Mouse (Mus musculus) limb, embryonic 11.5 days (tissue): ENCODE results near the gene Cdh18. TPM values are rescaled to one million over a fixed set of nuclear protein-coding genes. Genes with fewer than 3 reads are reported as not detected.
"Not testable (repeated sequence)": the region's sequence is repeated elsewhere in the genome, so short reads cannot be mapped to it uniquely, and the experiment has no call there.

Source experiments
- ATAC-seq: fragments of 200-750 bp; cut with Nextera tagmentation; 2 replicates; pipeline ENCODE4 v1.8.0; 2017; ENCODE audit warnings: low read depth; ENCODE audit not compliant: insufficient number of reproducible peaks, low FRiP score, low TSS enrichment
- DNase-seq: peaks from one replicate; pipeline ENCODE4 v3.0.0-alpha.2; 2015; ENCODE audit warnings: low spot score
- H3K27ac ChIP-seq: fragments of 300-500 bp; sonication (generic); replicated peaks from 2 replicates; pipeline ENCODE4 v1.5.1; 2014; ENCODE audit warnings: low read depth, mild to moderate bottlenecking, low read length
- H3K27me3 ChIP-seq: fragments of 300-500 bp; sonication (generic); 2 replicates; pipeline ENCODE4 v1.6.1; 2014; ENCODE audit warnings: mild to moderate bottlenecking, low read length, mixed read lengths; ENCODE audit not compliant: control insufficient read depth, insufficient read depth
- H3K36me3 ChIP-seq: fragments of 300-500 bp; sonication (generic); 2 replicates; pipeline ENCODE4 v1.6.1; 2014; ENCODE audit warnings: mild to moderate bottlenecking, low read length, moderate library complexity, mixed read lengths; ENCODE audit not compliant: control insufficient read depth, insufficient read depth
- H3K4me1 ChIP-seq: fragments of 300-500 bp; sonication (generic); 2 replicates; pipeline ENCODE4 v1.6.1; 2014; ENCODE audit warnings: low read length, mixed read lengths; ENCODE audit not compliant: control insufficient read depth, insufficient read depth
- H3K4me2 ChIP-seq: fragments of 300-500 bp; sonication (generic); 2 replicates; pipeline ENCODE4 v1.6.1; 2014; ENCODE audit warnings: low read depth, mild to moderate bottlenecking, moderate library complexity; ENCODE audit not compliant: severe bottlenecking
- H3K4me3 ChIP-seq: fragments of 300-500 bp; sonication (generic); 2 replicates; pipeline ENCODE4 v1.5.1; 2014; ENCODE audit warnings: low read depth, low read length
- H3K9ac ChIP-seq: fragments of 300-500 bp; sonication (generic); 2 replicates; pipeline ENCODE4 v1.6.1; 2014; ENCODE audit warnings: mild to moderate bottlenecking, low read length
- H3K9me3 ChIP-seq: fragments of 300-500 bp; sonication (generic); 2 replicates; pipeline ENCODE4 v1.6.1; 2016; ENCODE audit warnings: low read length; ENCODE audit not compliant: control insufficient read depth
- WGBS: fragments of 180-500 bp; shearing (Covaris S2); extraction: QIAGEN DNeasy Blood & Tissue Kit; methylation state at CpG from one replicate; pipeline ENCODE4 v1.1.7; 2014; 5-methylcytosine and 5-hydroxymethylcytosine counted together
- polyA plus RNA-seq: library from polyadenylated mRNA; unstranded; fragments of >200 nt; fragmentation: Nextera tagmentation; extraction: Ambion mirVana; gene quantifications from 2 replicates; pipeline ENCODE4 v1.2.1, GENCODE M21; 2014

Gene Cdh18
- polyA plus RNA-seq, 1 experiment from 2014 or later: not detected

DNA sequence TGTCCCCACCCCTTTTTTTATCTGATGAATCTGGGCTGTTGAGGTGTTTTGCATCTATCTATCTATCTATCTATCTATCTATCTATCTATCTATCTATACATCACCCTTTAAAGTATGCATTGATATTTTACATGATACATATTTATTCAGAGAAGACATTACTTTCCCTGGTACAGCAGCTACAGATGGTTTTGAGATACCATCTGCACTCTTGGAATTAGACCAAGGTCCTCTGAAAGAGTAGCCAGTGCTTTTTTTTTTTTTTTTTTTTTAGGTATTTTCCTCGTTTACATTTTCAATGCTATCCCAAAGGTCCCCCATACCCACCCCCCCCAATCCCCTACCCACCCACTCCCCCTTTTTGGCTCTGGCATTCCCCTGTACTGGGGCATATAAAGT, 594.1 kb downstream of the Cdh18 start:
- not testable (repeated sequence) for H3K36me3 ChIP-seq, H3K27me3 ChIP-seq, H3K4me2 ChIP-seq, H3K4me3 ChIP-seq, DNase-seq, H3K4me1 ChIP-seq, H3K9ac ChIP-seq, ATAC-seq, H3K27ac ChIP-seq, H3K9me3 ChIP-seq
- WGBS: 40% methylated on average over 1 of the region's 1 CpGs

DNA sequence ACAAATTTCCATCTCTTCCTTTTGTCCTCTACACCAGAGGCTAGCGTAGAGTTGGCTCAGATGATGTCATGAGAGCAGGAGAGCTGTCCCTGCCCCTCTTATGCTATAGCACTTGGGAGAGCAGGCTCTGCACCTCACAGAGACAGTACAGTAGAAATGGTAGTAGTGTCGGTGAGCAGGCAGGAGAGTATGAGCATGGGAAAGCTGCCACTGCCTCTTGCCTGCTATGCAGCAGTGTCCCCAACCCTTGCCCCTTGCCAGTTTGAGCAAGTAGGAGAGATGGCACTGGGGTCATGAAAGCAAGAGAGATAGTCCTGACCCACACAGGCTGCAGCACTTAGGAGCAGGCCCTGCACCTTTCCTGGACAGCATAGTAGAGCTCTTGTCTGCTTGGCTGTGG, 607.1 kb downstream of the Cdh18 start:
- no peaks in the 10 kb centered on the region for H3K4me1 ChIP-seq
- H3K27ac ChIP-seq: no peak overlapping the region
- 83% methylated on average over 2 of the region's 2 CpGs for WGBS
- no peak overlapping the region for H3K4me3 ChIP-seq
- no peak overlapping the region for H3K9ac ChIP-seq
- no peaks in the 10 kb centered on the region for H3K27me3 ChIP-seq
- no peaks in the 10 kb centered on the region for H3K9me3 ChIP-seq
- DNase-seq (no peak), ATAC-seq (no peak)
- no peaks in the 10 kb centered on the region for H3K36me3 ChIP-seq
- H3K4me2 ChIP-seq: no peak overlapping the region

DNA sequence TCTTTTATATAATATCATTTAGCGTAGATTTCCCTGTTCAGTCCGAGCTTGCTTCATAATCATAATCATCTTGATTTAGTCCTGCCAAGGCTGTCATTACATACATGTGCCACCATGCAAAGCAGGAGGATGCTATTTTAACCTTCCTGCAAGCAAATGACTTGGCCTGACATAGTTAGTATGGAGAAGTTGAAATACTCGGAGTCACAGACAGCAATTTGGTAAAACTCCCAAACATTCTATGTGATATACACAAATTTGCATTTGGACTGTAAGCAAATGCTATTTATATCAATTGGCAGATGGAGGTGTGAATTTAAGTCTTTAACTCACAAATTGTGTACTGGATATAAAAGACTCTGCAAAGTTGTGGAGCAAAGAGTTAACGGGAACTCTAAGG, 616.0 kb downstream of the Cdh18 start:
- ATAC-seq (no peak), DNase-seq (no peak)
- no peak overlapping the region for H3K4me2 ChIP-seq
- WGBS: 87% methylated on average over 4 of the region's 4 CpGs
- no peak overlapping the region for H3K27ac ChIP-seq
- no peaks in the 10 kb centered on the region for H3K4me1 ChIP-seq
- no peaks in the 10 kb centered on the region for H3K27me3 ChIP-seq
- H3K9me3 ChIP-seq: no peaks in the 10 kb centered on the region
- H3K9ac ChIP-seq: no peak overlapping the region
- H3K4me3 ChIP-seq: no peak overlapping the region
- H3K36me3 ChIP-seq: no peaks in the 10 kb centered on the region

DNA sequence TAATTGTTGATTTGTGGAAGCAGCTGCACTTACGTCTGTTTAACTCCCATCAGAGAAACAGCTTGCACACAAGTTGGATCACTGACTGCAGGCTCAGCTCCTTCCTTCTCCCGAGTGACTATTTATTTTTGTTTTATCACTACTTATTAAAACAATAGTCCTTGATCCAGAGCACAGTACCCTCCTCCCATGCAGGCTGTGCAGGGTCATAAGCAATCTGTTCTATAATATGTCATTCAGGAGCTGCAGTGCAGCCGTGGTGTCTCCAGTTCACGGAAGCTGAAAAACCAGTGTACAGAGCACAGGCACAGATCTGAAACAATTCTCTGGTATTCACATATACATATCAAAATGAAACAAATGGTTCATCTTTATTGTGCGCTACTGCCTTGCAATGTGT, 625.8 kb downstream of the Cdh18 start:
- no peak for ATAC-seq
- H3K36me3 ChIP-seq: no peaks in the 10 kb centered on the region
- no peak overlapping the region for H3K4me2 ChIP-seq
- no peak for DNase-seq
- 85% methylated on average over 5 of the region's 5 CpGs for WGBS
- H3K4me1 ChIP-seq: no peaks in the 10 kb centered on the region
- H3K27ac ChIP-seq: no peak overlapping the region
- no peaks in the 10 kb centered on the region for H3K27me3 ChIP-seq
- H3K9ac ChIP-seq: no peak overlapping the region
- no peaks in the 10 kb centered on the region for H3K9me3 ChIP-seq
- H3K4me3 ChIP-seq: no peak overlapping the region

DNA sequence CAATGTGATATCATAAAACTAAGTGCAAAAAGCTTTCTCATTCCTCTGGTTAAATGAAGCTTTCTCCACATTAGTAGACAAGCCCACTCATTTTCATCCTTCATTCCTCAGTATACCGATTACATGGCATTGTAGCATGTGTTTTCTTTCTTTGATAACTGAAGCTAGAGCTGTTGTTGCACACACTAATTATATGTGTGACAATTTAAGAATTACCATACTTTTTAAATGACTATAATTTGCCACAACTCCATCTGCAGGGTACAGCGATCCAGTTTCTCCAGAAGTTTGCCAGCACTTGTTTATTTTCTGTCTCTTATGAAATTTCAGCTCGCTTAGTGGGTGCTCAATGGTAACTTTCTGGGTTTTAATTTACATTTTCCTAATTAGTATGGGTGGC, 663.2 kb downstream of the Cdh18 start:
- H3K27ac ChIP-seq: no peak overlapping the region
- H3K4me3 ChIP-seq: no peak overlapping the region
- no peaks in the 10 kb centered on the region for H3K4me1 ChIP-seq
- H3K9me3 ChIP-seq: no peaks in the 10 kb centered on the region
- no peaks in the 10 kb centered on the region for H3K36me3 ChIP-seq
- ATAC-seq (no peak), DNase-seq (no peak)
- H3K9ac ChIP-seq: no peak overlapping the region
- 89% methylated on average over 3 of the region's 3 CpGs for WGBS
- no peaks in the 10 kb centered on the region for H3K27me3 ChIP-seq
- H3K4me2 ChIP-seq: no peak overlapping the region

DNA sequence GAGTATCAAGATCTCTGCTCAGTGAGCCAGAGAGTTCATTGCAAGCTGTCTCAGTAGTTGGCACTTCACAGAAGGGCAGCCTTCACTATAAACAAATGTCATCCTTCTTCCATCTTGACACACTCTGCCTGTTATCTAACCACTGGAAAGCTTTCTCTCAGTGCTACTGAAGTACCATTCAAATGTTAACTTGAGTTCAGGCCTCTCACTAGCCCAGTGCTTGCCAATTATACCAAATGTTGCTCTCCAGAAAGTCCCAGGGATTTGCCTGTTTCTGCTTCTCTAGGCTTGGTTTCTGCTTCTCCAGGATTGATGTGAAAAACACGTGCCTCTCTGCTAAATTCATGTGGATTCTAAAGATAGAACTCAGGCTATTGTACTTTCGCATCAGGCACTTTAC, 681.8 kb downstream of the Cdh18 start:
- 80% methylated on average over 2 of the region's 2 CpGs for WGBS
- Histone ChIP-seq H3K9me3 (no peaks in the 10 kb centered on the region), H3K4me2 (no peak overlapping the region), H3K27ac (no peak overlapping the region), H3K27me3 (no peaks in the 10 kb centered on the region), H3K36me3 (no peaks in the 10 kb centered on the region), H3K4me1 (no peaks in the 10 kb centered on the region), H3K4me3 (no peak overlapping the region), H3K9ac (no peak overlapping the region)
- no peak for ATAC-seq
- no peak for DNase-seq

DNA sequence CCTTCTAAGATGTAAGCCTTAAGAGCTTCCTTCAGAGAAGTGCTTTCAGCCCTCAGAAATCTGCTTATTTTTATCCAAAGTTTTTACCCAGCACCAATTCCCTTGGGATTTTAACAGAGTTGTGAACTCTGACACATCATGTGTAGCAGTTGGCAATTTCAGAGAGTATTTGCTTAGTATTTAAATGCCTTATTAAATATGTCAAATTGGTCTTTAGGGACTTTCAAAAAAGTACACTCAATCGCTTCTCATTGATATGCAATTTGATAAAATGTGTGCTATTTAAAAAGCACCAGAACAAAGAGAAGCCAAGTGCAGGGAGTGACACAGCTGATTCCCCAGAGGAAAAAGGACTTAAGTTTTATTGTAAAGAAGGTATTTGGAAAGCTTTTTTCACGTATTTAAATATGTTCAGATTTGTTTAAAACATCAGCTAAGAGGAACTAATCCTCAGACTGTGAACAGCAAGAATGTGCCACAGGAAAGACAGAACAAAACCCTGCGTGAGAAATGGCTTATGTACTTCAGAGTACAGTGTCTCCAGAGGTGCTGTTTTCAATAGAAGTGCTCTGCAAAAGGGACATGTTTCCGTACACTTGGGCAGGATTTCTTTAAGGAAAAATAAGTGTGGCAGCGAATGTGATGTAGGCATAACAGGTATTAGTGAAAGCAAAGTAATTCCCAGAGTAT, 709.1 kb downstream of the Cdh18 start:
- Histone ChIP-seq H3K4me2 (no peak overlapping the region), H3K9ac (no peak overlapping the region), H3K9me3 (no peaks in the 10 kb centered on the region), H3K36me3 (no peaks in the 10 kb centered on the region), H3K4me3 (no peak overlapping the region), H3K27ac (no peak overlapping the region), H3K27me3 (no peaks in the 10 kb centered on the region), H3K4me1 (no peaks in the 10 kb centered on the region)
- DNase-seq (no peak), ATAC-seq (no peak)
- WGBS: 71% methylated on average over 5 of the region's 5 CpGs

DNA sequence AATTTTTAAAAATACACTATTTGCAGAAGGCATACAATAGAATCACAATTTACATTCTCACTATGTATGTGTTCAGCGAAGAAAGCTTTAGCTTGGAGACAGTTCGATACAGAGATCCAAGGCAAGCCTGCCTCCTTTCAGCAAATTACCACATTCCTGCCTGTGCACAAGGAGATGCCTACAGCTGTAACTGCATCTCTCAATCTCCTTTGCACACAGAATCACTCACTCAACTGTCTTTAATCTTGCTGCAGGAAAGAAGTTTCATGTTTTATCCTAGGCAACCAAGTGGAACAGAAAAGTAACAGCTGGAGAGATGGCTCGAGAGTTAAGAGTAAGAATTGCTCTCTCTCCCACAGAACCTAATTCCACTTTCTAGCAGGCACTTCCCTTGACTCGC, 729.6 kb downstream of the Cdh18 start:
- Histone ChIP-seq H3K27ac (no peak overlapping the region), H3K27me3 (no peaks in the 10 kb centered on the region), H3K4me1 (no peaks in the 10 kb centered on the region), H3K4me3 (no peak overlapping the region), H3K4me2 (no peak overlapping the region), H3K9ac (no peak overlapping the region), H3K9me3 (no peaks in the 10 kb centered on the region), H3K36me3 (no peaks in the 10 kb centered on the region)
- no peak for ATAC-seq
- DNase-seq: no peak
- WGBS: 80% methylated on average over 4 of the region's 4 CpGs

DNA sequence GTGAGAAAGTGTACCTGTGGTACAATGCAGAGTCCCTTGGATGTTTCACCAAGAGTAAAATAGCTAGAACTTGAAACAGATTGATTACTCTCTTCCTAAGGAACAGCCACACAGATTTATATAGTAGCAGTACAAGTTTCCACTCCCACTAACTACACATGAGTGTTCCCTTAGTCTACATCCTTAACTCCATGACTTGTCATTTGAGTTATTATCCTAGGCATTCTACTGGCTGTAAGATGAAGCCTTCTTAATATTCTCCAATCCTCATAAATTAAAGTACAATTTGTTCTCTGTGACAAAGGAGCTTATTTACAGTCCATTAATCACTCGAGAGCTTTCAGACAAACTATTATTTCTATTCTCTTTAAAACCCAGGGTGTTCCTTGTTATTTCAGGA, 756.2 kb downstream of the Cdh18 start:
- Histone ChIP-seq H3K27me3 (no peaks in the 10 kb centered on the region), H3K36me3 (no peaks in the 10 kb centered on the region), H3K4me1 (no peaks in the 10 kb centered on the region), H3K9ac (no peak overlapping the region), H3K4me2 (no peak overlapping the region), H3K9me3 (no peaks in the 10 kb centered on the region), H3K4me3 (no peak overlapping the region), H3K27ac (no peak overlapping the region)
- no peak for DNase-seq
- WGBS: 75% methylated on average over 1 of the region's 1 CpGs
- no peak for ATAC-seq
